Mouse (Mus musculus) G1E (cell line): ENCODE results near the gene Nuak2.

Experiments
- CTCF ChIP-seq: IDR thresholded peaks from 2 replicates; pipeline ENCODE4 v1.5.1; 2012; ENCODE audit warnings: low read depth, low read length, inconsistent platforms, mixed read lengths
- GATA1 ChIP-seq: IDR thresholded peaks from 2 replicates; pipeline ENCODE4 v1.6.1; 2012; ENCODE audit warnings: borderline replicate concordance, low read length, inconsistent platforms, mixed read lengths

GRCm38 (mm10) chr1:132295506-132295905 lies 20.4 kb upstream of the Nuak2 start:
- TF ChIP-seq CTCF (no peak), GATA1 (no peak)
